Mouse (Mus musculus): ENCODE measurements around the gene Adamts7.

The Adamts7 gene

GRCm38 (mm10) chr9:90162243-90162925 is 485 bp upstream of the Adamts7 start:
- no peak for DNase-seq

- DNase-seq, result no peak
Measured at GRCm38 (mm10) chr9:90163749-90164095, 853 bp downstream of the Adamts7 start.

GRCm38 (mm10) chr9:90164670-90165453 is 2.0 kb downstream of the Adamts7 start:
- no peak for DNase-seq

DNA sequence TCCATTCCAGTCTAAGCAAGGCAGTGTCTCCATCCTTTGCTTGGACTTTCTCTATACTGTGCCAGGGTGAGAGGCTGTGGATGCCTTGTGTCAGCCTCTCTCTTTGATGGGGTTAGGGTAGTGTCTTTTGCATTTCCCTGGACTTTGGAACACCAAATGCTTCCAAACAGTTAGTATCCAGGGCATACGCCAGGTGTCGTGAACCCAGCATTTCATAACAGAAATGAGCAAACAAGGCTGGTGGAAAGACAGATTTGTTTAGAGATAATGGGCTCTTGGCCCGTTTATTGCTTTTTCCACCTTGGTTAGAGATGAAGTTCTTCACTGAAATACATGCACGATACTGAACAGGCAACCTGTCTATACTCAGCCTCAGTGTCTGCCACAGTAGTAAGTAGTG is 2.7 kb downstream of the Adamts7 start:
- DNase-seq, result no peak

DNA sequence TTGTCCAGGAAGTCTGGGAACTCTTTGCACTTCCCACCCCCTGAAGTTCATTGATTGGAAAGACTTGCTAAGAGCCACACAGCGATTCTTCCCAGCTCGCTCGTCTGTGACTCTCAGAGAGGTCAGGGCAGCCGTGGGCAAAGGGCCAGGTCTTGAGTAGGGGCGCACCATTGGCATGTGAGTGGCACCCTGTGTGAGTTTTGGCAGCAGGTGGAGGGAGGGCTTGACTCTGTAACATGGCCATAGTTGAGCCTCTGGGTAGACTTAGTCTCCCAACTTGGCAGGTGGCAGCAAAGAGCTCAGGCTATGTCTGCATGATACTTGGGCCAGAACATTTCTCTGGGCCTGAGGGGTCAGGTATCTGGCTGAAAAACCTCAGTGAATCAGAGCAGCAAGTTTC is 3.7 kb downstream of the Adamts7 start:
- no peak for DNase-seq

GRCm38 (mm10) chr9:90169965-90170364 is 7.1 kb downstream of the Adamts7 start:
- peak; percentile 39 for DNase-seq

DNA sequence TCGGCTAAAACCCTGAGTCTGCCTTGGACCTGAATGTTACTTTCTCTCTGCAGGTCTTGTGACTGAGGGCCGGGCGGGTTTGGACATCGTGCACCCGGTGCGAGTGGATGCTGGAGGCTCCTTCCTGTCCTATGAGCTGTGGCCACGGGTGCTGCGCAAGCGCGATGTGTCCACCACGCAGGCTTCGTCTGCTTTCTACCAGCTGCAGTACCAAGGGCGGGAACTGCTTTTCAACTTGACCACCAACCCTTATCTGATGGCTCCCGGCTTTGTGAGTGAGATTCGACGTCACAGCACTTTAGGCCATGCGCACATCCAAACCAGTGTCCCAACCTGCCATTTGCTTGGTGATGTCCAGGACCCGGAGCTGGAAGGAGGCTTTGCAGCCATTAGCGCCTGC is 8.6 kb downstream of the Adamts7 start:
- no peak for DNase-seq

DNA sequence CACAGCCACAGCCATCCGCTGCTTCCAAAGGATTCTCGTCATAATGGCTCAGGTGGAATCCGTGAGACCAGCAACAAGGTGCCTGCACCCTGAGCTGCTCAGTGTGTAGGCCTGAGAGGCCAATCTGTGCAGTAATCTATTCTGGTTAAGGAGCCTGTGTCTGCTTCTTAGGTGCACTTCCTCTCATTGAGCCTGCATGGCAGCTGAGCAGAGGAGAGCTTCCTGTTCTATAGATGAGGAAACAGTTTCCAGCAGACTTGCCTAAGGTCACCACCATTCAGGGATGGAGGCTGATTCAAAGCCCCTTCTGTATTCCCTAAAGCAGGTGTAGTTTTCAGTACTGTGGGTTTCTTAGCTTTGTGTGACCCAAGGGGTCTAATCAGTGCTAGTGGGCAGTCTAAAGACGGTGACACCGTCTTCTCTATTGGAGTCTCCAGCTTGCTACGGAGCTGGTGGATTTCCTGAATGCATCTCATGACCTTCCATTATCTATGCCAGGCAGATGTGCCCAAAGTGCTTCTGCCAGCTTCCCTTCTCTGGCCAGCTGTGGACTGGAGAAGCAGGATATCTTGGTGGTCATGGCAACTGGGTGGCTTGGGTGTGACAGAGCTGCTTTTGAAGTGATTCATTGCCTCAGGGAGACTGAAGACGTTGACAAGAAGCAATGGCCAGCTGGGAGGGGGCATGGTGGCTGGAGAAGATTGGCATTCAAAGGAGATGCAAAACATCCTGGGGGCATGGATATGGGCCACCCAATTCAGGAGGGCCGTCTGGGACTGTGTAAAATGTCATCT is 9.9 kb downstream of the Adamts7 start:
- DNase-seq, result no peak

- no peak for DNase-seq
Measured at GRCm38 (mm10) chr9:90173330-90173729, 10.5 kb downstream of the Adamts7 start.

DNA sequence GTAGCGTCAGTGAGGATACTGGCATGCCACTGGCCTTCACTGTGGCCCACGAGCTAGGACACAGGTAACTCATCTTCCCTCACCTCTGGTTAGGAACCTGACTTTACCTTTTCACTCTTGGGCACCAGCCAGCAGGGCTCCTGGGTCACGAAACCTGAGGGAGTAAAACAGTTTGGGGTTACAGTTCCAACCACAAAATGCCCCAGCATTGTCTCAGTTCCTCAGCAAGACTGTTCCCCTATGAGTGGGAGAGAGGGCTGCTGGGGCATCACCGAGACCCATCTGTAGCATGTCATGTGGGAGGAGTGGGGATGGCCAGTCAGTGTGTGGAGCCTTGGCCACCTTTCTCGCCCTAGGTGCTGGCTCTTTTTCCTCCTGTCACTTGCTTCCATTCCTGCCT is 16.5 kb downstream of the Adamts7 start:
- DNase-seq, result no peak

GRCm38 (mm10) chr9:90181656-90182388 is 19.0 kb downstream of the Adamts7 start:
- no peak for DNase-seq

- DNase-seq, result no peak
Measured at GRCm38 (mm10) chr9:90182636-90183421, 20.0 kb downstream of the Adamts7 start.

DNA sequence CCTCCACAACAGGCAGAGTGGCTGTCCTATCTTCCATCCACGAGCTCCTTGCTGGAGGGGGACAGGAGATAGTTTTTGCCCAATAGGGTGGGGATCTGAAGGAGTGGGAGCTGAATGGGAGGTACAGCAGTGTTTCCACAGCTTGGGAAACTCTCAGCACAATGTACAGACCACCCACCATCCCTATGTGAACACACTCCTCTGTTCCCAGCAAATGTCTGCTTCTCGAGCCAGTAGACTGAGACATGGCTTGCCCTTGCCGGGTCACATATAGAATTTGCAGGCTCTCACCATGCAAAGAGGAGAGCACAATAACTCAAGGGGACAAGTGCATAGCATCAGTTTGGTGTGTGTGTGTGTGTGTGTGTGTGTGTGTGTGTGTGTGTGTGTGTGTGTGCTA is 20.7 kb downstream of the Adamts7 start:
- DNase-seq, result no peak

GRCm38 (mm10) chr9:90184116-90184515 is 21.2 kb downstream of the Adamts7 start:
- DNase-seq, result no peak

DNA sequence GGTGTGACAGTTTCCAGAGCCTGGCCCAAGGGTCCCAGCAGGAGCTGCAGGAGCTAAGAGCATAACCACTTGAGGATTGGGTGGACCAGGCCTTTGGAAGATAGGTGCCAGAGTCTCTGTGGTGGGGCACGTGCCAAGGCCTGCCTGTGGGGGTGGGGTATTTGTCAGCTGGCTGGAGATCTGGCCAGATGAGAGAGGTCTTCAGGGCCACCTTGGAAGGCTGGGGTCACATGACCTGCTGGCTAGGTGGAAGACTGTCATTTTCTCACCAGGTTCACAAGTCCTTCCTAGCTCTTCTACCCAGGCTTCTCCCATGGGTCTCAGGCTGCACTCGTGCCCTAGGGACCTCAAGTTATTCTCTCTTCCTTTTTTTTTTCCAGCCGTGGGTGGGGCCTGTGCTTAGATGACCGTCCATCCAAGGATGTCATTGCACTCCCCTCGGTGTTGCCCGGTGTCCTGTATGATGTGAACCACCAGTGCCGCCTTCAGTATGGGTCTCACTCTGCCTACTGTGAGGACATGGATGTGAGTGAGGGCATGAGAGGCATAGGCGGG is 22.6 kb downstream of the Adamts7 start:
- no peak for DNase-seq

DNA sequence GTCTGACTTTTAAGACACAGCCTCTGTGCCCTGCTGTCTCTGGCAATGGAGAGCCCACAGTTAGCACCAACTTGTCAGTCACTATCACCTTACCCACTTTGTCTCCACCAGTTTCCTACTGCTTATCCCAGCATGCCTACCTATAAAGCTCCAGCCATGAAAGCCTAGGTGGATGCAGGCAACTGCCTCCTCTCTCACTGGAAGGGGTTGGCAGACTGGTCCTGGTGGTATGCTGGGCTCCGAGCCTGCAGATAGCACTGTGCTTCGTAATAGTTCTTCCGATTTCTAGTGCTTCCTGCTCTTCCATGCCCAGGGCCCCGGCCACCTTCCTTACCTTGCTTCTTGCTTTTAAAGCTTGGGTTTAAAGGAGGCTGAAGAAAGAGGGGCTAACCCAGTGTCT is 26.0 kb downstream of the Adamts7 start:
- DNase-seq, result no peak

- no peak for DNase-seq
Measured at GRCm38 (mm10) chr9:90189391-90189790, 26.5 kb downstream of the Adamts7 start.

- DNase-seq, result no peak
Measured at GRCm38 (mm10) chr9:90195000-90195399, 32.1 kb downstream of the Adamts7 start.

- no peak for DNase-seq
Measured at GRCm38 (mm10) chr9:90196262-90196661, 33.4 kb downstream of the Adamts7 start.

- no peak for DNase-seq
Measured at GRCm38 (mm10) chr9:90197116-90197665, 34.3 kb downstream of the Adamts7 start.

- DNase-seq, result no peak
Measured at GRCm38 (mm10) chr9:90197866-90198383, 35.1 kb downstream of the Adamts7 start.

Data from cerebellum, adult 11 months (tissue).